31 mouse cellular contexts compared by ENCODE assay signal in genomic region chr10:44832455-44832854, GRCm38 (mm10).
"Had no signal": no experiment of that assay in that cellular context is flagged by ENCODE, and none has a peak within 500 bp of the region (broad histone marks: within the 10 kb centered on the region; RNA-seq: fewer than 3 reads in every experiment).

No protein-coding gene starts in this region.

- ATAC-seq: liver, embryonic 12.5 days; liver, postnatal 0 days; lung, postnatal 0 days; midbrain, embryonic 13.5 days; midbrain, embryonic 15.5 days; midbrain, embryonic 16.5 days had no signal

- H3K27me3 ChIP-seq: liver, embryonic 12.5 days; liver, embryonic 13.5 days; liver, embryonic 15.5 days; lung, embryonic 15.5 days; megakaryocyte, embryonic 14.5 days; midbrain, embryonic 12.5 days; midbrain, embryonic 13.5 days; midbrain, embryonic 15.5 days; neural tube, embryonic 12.5 days had no signal

- H3K9ac ChIP-seq: limb, embryonic 12.5 days; limb, embryonic 13.5 days; limb, embryonic 15.5 days; liver, embryonic 12.5 days; liver, embryonic 13.5 days; liver, embryonic 14.5 days; liver, embryonic 15.5 days; liver, postnatal 0 days; lung, embryonic 14.5 days; lung, embryonic 15.5 days; midbrain, embryonic 12.5 days; midbrain, embryonic 13.5 days; midbrain, embryonic 15.5 days; neural tube, embryonic 12.5 days had no signal

- H3K27ac ChIP-seq: limb, embryonic 10.5 days; limb, embryonic 12.5 days; limb, embryonic 13.5 days; limb, embryonic 15.5 days; liver, embryonic 12.5 days; liver, embryonic 13.5 days; liver, embryonic 14.5 days; liver, embryonic 15.5 days; lung, embryonic 15.5 days; macrophage; midbrain, embryonic 10.5 days; midbrain, embryonic 12.5 days; midbrain, embryonic 13.5 days; midbrain, embryonic 15.5 days; neural tube, embryonic 12.5 days had no signal

- H3K9me3 ChIP-seq: limb, embryonic 10.5 days; limb, embryonic 12.5 days; limb, embryonic 13.5 days; limb, embryonic 15.5 days; liver, embryonic 12.5 days; liver, embryonic 13.5 days; liver, embryonic 15.5 days; lung, embryonic 15.5 days; midbrain, embryonic 10.5 days; midbrain, embryonic 12.5 days; midbrain, embryonic 13.5 days; midbrain, embryonic 15.5 days; neural tube, embryonic 12.5 days had no signal

- DNase-seq: liver; liver, embryonic 13.5 days; liver, postnatal 0 days; lung, adult 18-20 months; lung, adult 2 months; lung, embryonic 14.5 days; lung, postnatal 10 days; lung, postnatal 14 days; lung, postnatal 36 days; lung, postnatal 4 days; midbrain, embryonic 14.5 days had no signal

- H3K4me2 ChIP-seq: limb, embryonic 12.5 days; limb, embryonic 13.5 days; limb, embryonic 15.5 days; liver, embryonic 11.5 days; liver, embryonic 12.5 days; liver, embryonic 13.5 days; liver, embryonic 15.5 days; lung, embryonic 14.5 days; lung, embryonic 15.5 days; midbrain, embryonic 11.5 days; midbrain, embryonic 12.5 days; midbrain, embryonic 13.5 days; midbrain, embryonic 15.5 days; neural tube, embryonic 12.5 days had no signal

- H3K4me1 ChIP-seq: limb, embryonic 10.5 days; limb, embryonic 12.5 days; limb, embryonic 13.5 days; limb, embryonic 15.5 days; liver, embryonic 12.5 days; liver, embryonic 13.5 days; liver, embryonic 15.5 days; lung, embryonic 15.5 days; megakaryocyte, embryonic 14.5 days; midbrain, embryonic 10.5 days; midbrain, embryonic 12.5 days; midbrain, embryonic 13.5 days; midbrain, embryonic 15.5 days; neural tube, embryonic 12.5 days had no signal

- H3K4me3 ChIP-seq: limb, embryonic 10.5 days; limb, embryonic 12.5 days; limb, embryonic 13.5 days; limb, embryonic 15.5 days; liver, embryonic 12.5 days; liver, embryonic 13.5 days; liver, embryonic 15.5 days; lung, embryonic 15.5 days; megakaryocyte, embryonic 14.5 days; midbrain, embryonic 10.5 days; midbrain, embryonic 12.5 days; midbrain, embryonic 13.5 days; midbrain, embryonic 15.5 days; myocyte; neural tube, embryonic 12.5 days had no signal

- H3K36me3 ChIP-seq: limb, embryonic 10.5 days; limb, embryonic 12.5 days; limb, embryonic 13.5 days; limb, embryonic 15.5 days; liver, embryonic 12.5 days; liver, embryonic 13.5 days; liver, embryonic 15.5 days; lung, embryonic 15.5 days; midbrain, embryonic 10.5 days; midbrain, embryonic 12.5 days; midbrain, embryonic 13.5 days; midbrain, embryonic 15.5 days; neural tube, embryonic 12.5 days had no signal
